23 mouse cellular contexts compared by ENCODE assay signal in genomic region chr2:119356805-119357204, GRCm38 (mm10). TPM values are rescaled to one million over a fixed set of nuclear protein-coding genes. Genes with fewer than 3 reads are reported as not detected.
DNase-seq lines count a peak whose midpoint lies in the region; ATAC-seq and TF ChIP-seq lines count a peak whose summit lies in the region.
"Had no signal": no experiment of that assay in that cellular context is flagged by ENCODE, and none has a peak within 500 bp of the region (broad histone marks: within the 10 kb centered on the region; RNA-seq: fewer than 3 reads in every experiment).

No protein-coding gene starts in this region.

- H3K36me3 ChIP-seq in hindbrain, postnatal 0 days (ENCODE audit: insufficient read depth, low read length), result no peaks in the 10 kb centered on the region
- H3K36me3 ChIP-seq in hindbrain, embryonic 13.5 days, result peaks cover 24% of the 10 kb centered on the region
- H3K36me3 ChIP-seq in stomach, postnatal 0 days (ENCODE audit: control insufficient read depth, insufficient read depth, low read length), result no peaks in the 10 kb centered on the region
- 0 out of 2 replicates have a peak, but pooled peaks cover 3% of the 10 kb centered on the region for H3K36me3 ChIP-seq in heart, embryonic 12.5 days
- H3K36me3 ChIP-seq: intestine, embryonic 15.5 days; liver, embryonic 13.5 days had no signal

- H3K4me3 ChIP-seq in hindbrain, postnatal 0 days (ENCODE audit: low read length), result no peak overlapping the region
- no peak overlapping the region for H3K4me3 ChIP-seq in hindbrain, embryonic 13.5 days
- H3K4me3 ChIP-seq in bone marrow, adult 2 months (replicated peaks; ENCODE audit: control insufficient read depth, low read depth, low read length), result no peak overlapping the region
- no peak overlapping the region for H3K4me3 ChIP-seq in stomach, postnatal 0 days (ENCODE audit: low read depth, low read length)
- no peak overlapping the region for H3K4me3 ChIP-seq in heart, embryonic 12.5 days
- H3K4me3 ChIP-seq: heart, embryonic 13.5 days; hindbrain, embryonic 15.5 days; intestine, embryonic 15.5 days; limb, embryonic 13.5 days; liver, embryonic 13.5 days; midbrain, embryonic 10.5 days had no signal

- no peak for DNase-seq in hindbrain, postnatal 0 days (ENCODE audit: low spot score)
- no peak for DNase-seq in stomach, postnatal 0 days (ENCODE audit: low spot score)
- DNase-seq in heart, postnatal 25 days (ENCODE audit: low spot score), result no peak
- DNase-seq: adrenal gland, postnatal 10 days; cerebellum, postnatal 14 days; gastrocnemius, postnatal 10 days; heart, adult 18-20 months; heart, postnatal 14 days; kidney, adult 9 months; kidney, postnatal 36 days; liver, embryonic 13.5 days; lung, embryonic 14.5 days had no signal

- no peak for TF ChIP-seq EP300 in stomach, postnatal 0 days (optimal IDR thresholded peaks at IDR 0.05)

- intact Hi-C loops in heart, postnatal 25 days (cut with DNase I), result no loop called here

- peaks cover 13% of the 10 kb centered on the region for H3K9me3 ChIP-seq in hindbrain, postnatal 0 days (ENCODE audit: low read length)
- H3K9me3 ChIP-seq in hindbrain, embryonic 13.5 days, result peaks cover 12% of the 10 kb centered on the region
- peaks cover 2% of the 10 kb centered on the region; the same call in 1 of the 2 replicates for H3K9me3 ChIP-seq in stomach, postnatal 0 days (ENCODE audit: control insufficient read depth, low read length)
- H3K9me3 ChIP-seq in heart, embryonic 12.5 days (replicated peaks), result peaks cover 16% of the 10 kb centered on the region
- H3K9me3 ChIP-seq: intestine, embryonic 15.5 days had no signal

- H3K4me1 ChIP-seq in hindbrain, postnatal 0 days (ENCODE audit: insufficient read depth, low read length), result no peaks in the 10 kb centered on the region
- 0 out of 2 replicates have a peak, but pooled peaks cover 1% of the 10 kb centered on the region for H3K4me1 ChIP-seq in hindbrain, embryonic 13.5 days (replicated peaks)
- H3K4me1 ChIP-seq in bone marrow, adult 2 months (ENCODE audit: control insufficient read depth, insufficient read depth, low read length), result peaks cover 11% of the 10 kb centered on the region
- H3K4me1 ChIP-seq in stomach, postnatal 0 days (replicated peaks; ENCODE audit: control insufficient read depth, insufficient read depth), result no peaks in the 10 kb centered on the region
- no peaks in the 10 kb centered on the region for H3K4me1 ChIP-seq in heart, embryonic 12.5 days (replicated peaks)
- H3K4me1 ChIP-seq: heart, embryonic 13.5 days; intestine, embryonic 15.5 days; limb, embryonic 13.5 days; midbrain, embryonic 10.5 days had no signal

- H3K27me3 ChIP-seq in hindbrain, postnatal 0 days (ENCODE audit: insufficient read depth, low read length), result no peaks in the 10 kb centered on the region
- H3K27me3 ChIP-seq in hindbrain, embryonic 13.5 days, result peaks cover 24% of the 10 kb centered on the region
- no peaks in the 10 kb centered on the region for H3K27me3 ChIP-seq in stomach, postnatal 0 days (ENCODE audit: control insufficient read depth, insufficient read depth, low read length)
- H3K27me3 ChIP-seq in heart, embryonic 12.5 days (replicated peaks), result peaks cover 23% of the 10 kb centered on the region
- H3K27me3 ChIP-seq: hindbrain, embryonic 15.5 days had no signal

- no peak overlapping the region for H3K27ac ChIP-seq in hindbrain, postnatal 0 days
- no peak overlapping the region for H3K27ac ChIP-seq in hindbrain, embryonic 13.5 days
- H3K27ac ChIP-seq in bone marrow, adult 2 months (ENCODE audit: control insufficient read depth, insufficient read depth, low read depth, low read length, poor library complexity), result peak overlapping the region; percentile 73; the same call in 1 of the 2 replicates
- no peak overlapping the region for H3K27ac ChIP-seq in stomach, postnatal 0 days (replicated peaks)
- H3K27ac ChIP-seq in heart, embryonic 12.5 days (ENCODE audit: poor library complexity, severe bottlenecking), result no peak overlapping the region
- H3K27ac ChIP-seq: heart, embryonic 13.5 days; hindbrain, embryonic 15.5 days; intestine, embryonic 15.5 days; limb, embryonic 13.5 days; liver, embryonic 13.5 days; midbrain, embryonic 10.5 days had no signal

- 0 out of 2 replicates have a peak, but pooled peaks have one; percentile 1 for ATAC-seq in hindbrain, postnatal 0 days
- ATAC-seq in hindbrain, embryonic 13.5 days (ENCODE audit: low FRiP score), result no peak
- ATAC-seq in megakaryocyte, adult 5-6 weeks (ENCODE audit: poor library complexity, severe bottlenecking), result peak; percentile 76
- ATAC-seq in stomach, postnatal 0 days (ENCODE audit: low FRiP score, low TSS enrichment), result peak; percentile 10; the same call in 1 of the 2 replicates
- no peak for ATAC-seq in heart, embryonic 12.5 days (ENCODE audit: insufficient number of reproducible peaks, low FRiP score)
- ATAC-seq: forebrain, embryonic 14.5 days; intestine, embryonic 15.5 days had no signal

- no peak overlapping the region for H3K4me2 ChIP-seq in hindbrain, postnatal 0 days (ENCODE audit: low read depth, low read length)
- no peak overlapping the region for H3K4me2 ChIP-seq in hindbrain, embryonic 13.5 days
- no peak overlapping the region for H3K4me2 ChIP-seq in stomach, postnatal 0 days (replicated peaks; ENCODE audit: low read depth)
- H3K4me2 ChIP-seq in heart, embryonic 12.5 days, result no peak overlapping the region
- H3K4me2 ChIP-seq: heart, embryonic 13.5 days; hindbrain, embryonic 15.5 days; intestine, embryonic 15.5 days; limb, embryonic 13.5 days; liver, embryonic 13.5 days; lung, embryonic 14.5 days had no signal

- TF ChIP-seq CTCF in hindbrain, postnatal 0 days (IDR thresholded peaks at IDR 0.05; ENCODE audit: low read depth), result no peak
- no peak for TF ChIP-seq CTCF in bone marrow, adult 2 months (IDR thresholded peaks at IDR 0.05; ENCODE audit: control insufficient read depth, insufficient read depth, low read length)
- TF ChIP-seq CTCF in stomach, postnatal 0 days (IDR thresholded peaks at IDR 0.05; ENCODE audit: low read depth), result no peak

- WGBS in hindbrain, postnatal 0 days, result 90% methylated on average over 5 of the region's 5 CpGs
- WGBS in hindbrain, embryonic 13.5 days, result 95% methylated on average over 5 of the region's 5 CpGs
- 12% methylated on average over 5 of the region's 5 CpGs for WGBS in bone marrow, adult 2 months
- 86% methylated on average over 5 of the region's 5 CpGs for WGBS in stomach, postnatal 0 days
- 90% methylated on average over 5 of the region's 5 CpGs for WGBS in heart, embryonic 12.5 days

- no peak for TF ChIP-seq POLR2A in bone marrow, adult 2 months (IDR thresholded peaks at IDR 0.05; ENCODE audit: borderline replicate concordance, control insufficient read depth, low read depth, low read length)

- H3K9ac ChIP-seq in hindbrain, postnatal 0 days (replicated peaks; ENCODE audit: low read length), result no peak overlapping the region
- H3K9ac ChIP-seq in hindbrain, embryonic 13.5 days, result no peak overlapping the region
- H3K9ac ChIP-seq in stomach, postnatal 0 days (ENCODE audit: low read length), result no peak overlapping the region
- H3K9ac ChIP-seq in heart, embryonic 12.5 days, result no peak overlapping the region
- H3K9ac ChIP-seq: heart, embryonic 13.5 days; hindbrain, embryonic 15.5 days; intestine, embryonic 15.5 days; limb, embryonic 13.5 days; liver, embryonic 13.5 days; lung, embryonic 14.5 days had no signal

RNA-seq across cellular contexts. Expression of gene Chac1, which starts 5.8 kb away (rescaled TPM):
- total RNA-seq in hindbrain, postnatal 0 days (2014; rRNA removed), result 12.4 and 22.6 TPM in 2 replicates
- 11.4 and 12.6 TPM in 2 replicates for polyA plus RNA-seq in hindbrain, postnatal 0 days (2015; fragmentation: Nextera tagmentation; extraction: Ambion mirVana)
- 6.1 and 6.7 TPM in 2 replicates for polyA plus RNA-seq in hindbrain, embryonic 13.5 days (2015; fragmentation: Nextera tagmentation; extraction: Ambion mirVana)
- polyA plus RNA-seq in bone marrow, adult 2 months (2011; ENCODE audit: insufficient read depth, insufficient read length, low replicate concordance, missing spikeins), result 0.59 and 6.2 TPM in 2 replicates
- 0.39 and 1.1 TPM in 2 replicates for total RNA-seq in megakaryocyte, adult 5-6 weeks (2015)
- total RNA-seq in megakaryocyte, adult 5-6 weeks (2017), result 0.51 and 1.3 TPM in 2 replicates
- polyA plus RNA-seq in stomach, postnatal 0 days (2015; fragmentation: Nextera tagmentation; extraction: Ambion mirVana), result 2.0 and 2.6 TPM in 2 replicates
- total RNA-seq in heart, postnatal 25 days (2021), result 1 to 10 TPM; 7.2 to 9.3 TPM
- 0.12 and 0.31 TPM in 2 replicates for polyA plus RNA-seq in heart, embryonic 12.5 days (2016; fragmentation: Nextera tagmentation; extraction: Ambion mirVana)

RNA-seq across cellular contexts. Expression of gene Dll4, which starts 31.2 kb away (rescaled TPM):
- 4.2 and 4.3 TPM in 2 replicates for total RNA-seq in hindbrain, postnatal 0 days (2014; rRNA removed)
- polyA plus RNA-seq in hindbrain, postnatal 0 days (2015; fragmentation: Nextera tagmentation; extraction: Ambion mirVana), result 2.4 and 2.6 TPM in 2 replicates
- polyA plus RNA-seq in hindbrain, embryonic 13.5 days (2015; fragmentation: Nextera tagmentation; extraction: Ambion mirVana), result 5.4 and 5.9 TPM in 2 replicates
- polyA plus RNA-seq in bone marrow, adult 2 months (2011; ENCODE audit: insufficient read depth, insufficient read length, low replicate concordance, missing spikeins), result 0.25 TPM in 1 of 2 replicates, not detected in the other
- total RNA-seq in megakaryocyte, adult 5-6 weeks (2015), result 0.09 TPM in 1 of 2 replicates, not detected in the other
- not detected in 2 replicates for total RNA-seq in megakaryocyte, adult 5-6 weeks (2017)
- 3.7 TPM in 2 replicates for polyA plus RNA-seq in stomach, postnatal 0 days (2015; fragmentation: Nextera tagmentation; extraction: Ambion mirVana)
- total RNA-seq in heart, postnatal 25 days (2021), result 10 to 100 TPM; 16.7 to 22.5 TPM
- 6.5 and 6.8 TPM in 2 replicates for polyA plus RNA-seq in heart, embryonic 12.5 days (2016; fragmentation: Nextera tagmentation; extraction: Ambion mirVana)
- polyA plus RNA-seq: C2C12 had no signal

Comparison
In these comparisons a context has a peak if more than half of its experiments do, and no peak if none do; other contexts are left out.
1. ATAC-seq: peak in hindbrain, postnatal 0 days (single experiment), megakaryocyte, adult 5-6 weeks (single experiment) and stomach, postnatal 0 days (single experiment); none in hindbrain, embryonic 13.5 days (single experiment) and heart, embryonic 12.5 days (single experiment).